Mouse (Mus musculus): Measurements from ENCODE around the gene Egfl8. TPM values are rescaled to one million over a fixed set of nuclear protein-coding genes. Genes with fewer than 3 reads are reported as not detected.
A peak's percentile ranks its signal among the peaks of the same experiment; 100 is the strongest.

Gene Egfl8
- total RNA-seq, 1 experiment from 2014 or later, result 3.0 TPM

GRCm38 (mm10) chr17:34605609-34606008 lies 10.2 kb downstream of the Egfl8 start:
- peak; percentile 40 for ATAC-seq (replicated peaks; ENCODE audit: insufficient number of reproducible peaks, low FRiP score, low TSS enrichment, poor library complexity, severe bottlenecking)

- peak; percentile 1; the same call in 1 of the 2 replicates for ATAC-seq (replicated peaks; ENCODE audit: insufficient number of reproducible peaks, low FRiP score, low TSS enrichment, poor library complexity, severe bottlenecking)
Observed at GRCm38 (mm10) chr17:34604511-34605237, 11.1 kb downstream of the Egfl8 start.

- ATAC-seq (replicated peaks; ENCODE audit: insufficient number of reproducible peaks, low FRiP score, low TSS enrichment, poor library complexity, severe bottlenecking), result peak; percentile 77
Observed at GRCm38 (mm10) chr17:34604061-34604508, 11.7 kb downstream of the Egfl8 start, which contains the start of gene Agpat1. Gene Agpat1 (plus strand): TSS chr17:34604262.

- ATAC-seq (replicated peaks; ENCODE audit: insufficient number of reproducible peaks, low FRiP score, low TSS enrichment, poor library complexity, severe bottlenecking), result peak; percentile 74
Observed at GRCm38 (mm10) chr17:34603375-34604060, 12.3 kb downstream of the Egfl8 start, which contains the start of gene Rnf5. Gene Rnf5 (minus strand): TSS chr17:34603690.

- ATAC-seq (replicated peaks; ENCODE audit: insufficient number of reproducible peaks, low FRiP score, low TSS enrichment, poor library complexity, severe bottlenecking), result no peak
Observed at GRCm38 (mm10) chr17:34601796-34602195, 14.0 kb downstream of the Egfl8 start.

- ATAC-seq (replicated peaks; ENCODE audit: insufficient number of reproducible peaks, low FRiP score, low TSS enrichment, poor library complexity, severe bottlenecking), result no peak
Observed at GRCm38 (mm10) chr17:34599891-34600290, 15.9 kb downstream of the Egfl8 start.

- ATAC-seq (replicated peaks; ENCODE audit: insufficient number of reproducible peaks, low FRiP score, low TSS enrichment, poor library complexity, severe bottlenecking), result no peak
Observed at GRCm38 (mm10) chr17:34597566-34598095, 18.1 kb downstream of the Egfl8 start, which contains the start of gene Ager. Gene Ager (plus strand): TSS chr17:34597862.

- ATAC-seq (replicated peaks; ENCODE audit: insufficient number of reproducible peaks, low FRiP score, low TSS enrichment, poor library complexity, severe bottlenecking), result no peak
Observed at GRCm38 (mm10) chr17:34596098-34596497, 19.7 kb downstream of the Egfl8 start.

- no peak for ATAC-seq (replicated peaks; ENCODE audit: insufficient number of reproducible peaks, low FRiP score, low TSS enrichment, poor library complexity, severe bottlenecking)
Observed at GRCm38 (mm10) chr17:34593752-34594525, 21.8 kb downstream of the Egfl8 start.

- ATAC-seq (replicated peaks; ENCODE audit: insufficient number of reproducible peaks, low FRiP score, low TSS enrichment, poor library complexity, severe bottlenecking), result no peak
Observed at GRCm38 (mm10) chr17:34592581-34593549, 22.9 kb downstream of the Egfl8 start.

GRCm38 (mm10) chr17:34591994-34592375 lies 23.8 kb downstream of the Egfl8 start:
- ATAC-seq (replicated peaks; ENCODE audit: insufficient number of reproducible peaks, low FRiP score, low TSS enrichment, poor library complexity, severe bottlenecking), result peak; percentile 40

GRCm38 (mm10) chr17:34591029-34591993 lies 24.5 kb downstream of the Egfl8 start, which contains the start of gene Pbx2:
Gene Pbx2 (plus strand): TSS chr17:34591266.
- peak; percentile 29 for ATAC-seq (replicated peaks; ENCODE audit: insufficient number of reproducible peaks, low FRiP score, low TSS enrichment, poor library complexity, severe bottlenecking)

- ATAC-seq (replicated peaks; ENCODE audit: insufficient number of reproducible peaks, low FRiP score, low TSS enrichment, poor library complexity, severe bottlenecking), result no peak
Observed at GRCm38 (mm10) chr17:34590154-34590987, 25.4 kb downstream of the Egfl8 start.

- 0 out of 2 replicates have a peak, but pooled peaks have one; percentile 5 for ATAC-seq (replicated peaks; ENCODE audit: insufficient number of reproducible peaks, low FRiP score, low TSS enrichment, poor library complexity, severe bottlenecking)
Observed at GRCm38 (mm10) chr17:34589681-34590101, 26.1 kb downstream of the Egfl8 start, which contains the start of gene Gpsm3. Gene Gpsm3 (plus strand): TSS chr17:34589806.

- no peak for ATAC-seq (replicated peaks; ENCODE audit: insufficient number of reproducible peaks, low FRiP score, low TSS enrichment, poor library complexity, severe bottlenecking)
Observed at GRCm38 (mm10) chr17:34589206-34589605, 26.6 kb downstream of the Egfl8 start.

GRCm38 (mm10) chr17:34588767-34589166 lies 27.0 kb downstream of the Egfl8 start:
- ATAC-seq (replicated peaks; ENCODE audit: insufficient number of reproducible peaks, low FRiP score, low TSS enrichment, poor library complexity, severe bottlenecking), result no peak
